Mouse (Mus musculus): ENCODE data around the gene Trip11.

Trip11 gene

GRCm38 (mm10) chr12:101897113-101897512, 16.0 kb downstream of the Trip11 start:
- in situ Hi-C loops (cut with MboI, MseI) = loop anchor here (25.0 kb wide), 1 partner anchor 785 kb away; no protein-coding TSS in a partner anchor

- in situ Hi-C loops (cut with MboI, MseI) = loop anchor here (25.0 kb wide), 1 partner anchor 781 kb away; no protein-coding TSS in a partner anchor
Measured at GRCm38 (mm10) chr12:101893296-101893695, 19.8 kb downstream of the Trip11 start.

GRCm38 (mm10) chr12:101892832-101893231, 20.2 kb downstream of the Trip11 start:
- in situ Hi-C loops (cut with MboI, MseI) = loop anchor here (25.0 kb wide), 1 partner anchor 781 kb away; no protein-coding TSS in a partner anchor

GRCm38 (mm10) chr12:101891066-101891465, 22.0 kb downstream of the Trip11 start:
- in situ Hi-C loops (cut with MboI, MseI) = loop anchor here (25.0 kb wide), 1 partner anchor 779 kb away; no protein-coding TSS in a partner anchor

GRCm38 (mm10) chr12:101889351-101889750, 23.7 kb downstream of the Trip11 start:
- in situ Hi-C loops (cut with MboI, MseI) = loop anchor here (25.0 kb wide), 1 partner anchor 777 kb away; no protein-coding TSS in a partner anchor

- in situ Hi-C loops (cut with MboI, MseI) = loop anchor here (25.0 kb wide), 1 partner anchor 776 kb away; no protein-coding TSS in a partner anchor
Measured at GRCm38 (mm10) chr12:101888312-101888711, 24.8 kb downstream of the Trip11 start.

GRCm38 (mm10) chr12:101884926-101885325, 28.1 kb downstream of the Trip11 start:
- in situ Hi-C loops (cut with MboI, MseI) = loop anchor here (25.0 kb wide), 1 partner anchor 773 kb away; no protein-coding TSS in a partner anchor

GRCm38 (mm10) chr12:101876374-101876773, 36.7 kb downstream of the Trip11 start:
- in situ Hi-C loops (cut with MboI, MseI) = loop anchor here (25.0 kb wide), 1 partner anchor 764 kb away; no protein-coding TSS in a partner anchor

GRCm38 (mm10) chr12:101875107-101875506, 38.0 kb downstream of the Trip11 start:
- in situ Hi-C loops (cut with MboI, MseI) = loop anchor here (25.0 kb wide), 1 partner anchor 763 kb away; no protein-coding TSS in a partner anchor

- in situ Hi-C loops (cut with MboI, MseI) = loop anchor here (10.0 kb wide), 1 partner anchor 1232 kb away; no protein-coding TSS in a partner anchor
Measured at GRCm38 (mm10) chr12:101862286-101862964, 50.6 kb downstream of the Trip11 start.

- in situ Hi-C loops (cut with MboI, MseI) = loop anchor here (10.0 kb wide), 1 partner anchor 1235 kb away; no protein-coding TSS in a partner anchor
Measured at GRCm38 (mm10) chr12:101860256-101860655, 52.8 kb downstream of the Trip11 start.

GRCm38 (mm10) chr12:101858011-101858410, 55.1 kb downstream of the Trip11 start:
- in situ Hi-C loops (cut with MboI, MseI) = no loop called here

- in situ Hi-C loops (cut with MboI, MseI) = no loop called here
Measured at GRCm38 (mm10) chr12:101854336-101854735, 58.7 kb downstream of the Trip11 start.

GRCm38 (mm10) chr12:101851846-101852564, 61.1 kb downstream of the Trip11 start:
- in situ Hi-C loops (cut with MboI, MseI) = no loop called here

- in situ Hi-C loops (cut with MboI, MseI) = no loop called here
Measured at GRCm38 (mm10) chr12:101851314-101851713, 61.8 kb downstream of the Trip11 start.

GRCm38 (mm10) chr12:101836546-101837274, 76.4 kb downstream of the Trip11 start:
- in situ Hi-C loops (cut with MboI, MseI) = no loop called here

- in situ Hi-C loops (cut with MboI, MseI) = no loop called here
Measured at GRCm38 (mm10) chr12:101834715-101835114, 78.4 kb downstream of the Trip11 start.

GRCm38 (mm10) chr12:101833776-101834175, 79.3 kb downstream of the Trip11 start:
- in situ Hi-C loops (cut with MboI, MseI) = no loop called here

GRCm38 (mm10) chr12:101833115-101833506, 80.0 kb downstream of the Trip11 start:
- in situ Hi-C loops (cut with MboI, MseI) = no loop called here

- in situ Hi-C loops (cut with MboI, MseI) = no loop called here
Measured at GRCm38 (mm10) chr12:101832179-101833114, 80.6 kb downstream of the Trip11 start.
